Comparison of ENCODE assay signal across 11 mouse cellular contexts in genomic region chr6:13248317-13248969, GRCm38 (mm10). TPM values are rescaled to one million over a fixed set of nuclear protein-coding genes. Genes with fewer than 3 reads are reported as not detected.
DNase-seq lines count a peak whose midpoint lies in the region; ATAC-seq lines count a peak whose summit lies in the region.
"Had no signal": no experiment of that assay in that cellular context is flagged by ENCODE, and none has a peak within 500 bp of the region (broad histone marks: within the 10 kb centered on the region; RNA-seq: fewer than 3 reads in every experiment).

No protein-coding gene starts in this region.

- H3K27me3 ChIP-seq in kidney, embryonic 16.5 days (ENCODE audit: insufficient read depth, low read length) = no peaks in the 10 kb centered on the region
- H3K27me3 ChIP-seq: liver, embryonic 15.5 days had no signal

- H3K4me2 ChIP-seq in kidney, embryonic 16.5 days (replicated peaks; ENCODE audit: low read depth, low read length) = no peak overlapping the region
- H3K4me2 ChIP-seq: liver, embryonic 15.5 days had no signal

- H3K4me3 ChIP-seq in kidney, embryonic 16.5 days (ENCODE audit: low read length) = no peak overlapping the region
- H3K4me3 ChIP-seq: liver, embryonic 15.5 days had no signal

- ATAC-seq in kidney, embryonic 16.5 days (ENCODE audit: low FRiP score, low TSS enrichment) = peak; percentile 15; the same call in 1 of the 2 replicates
- ATAC-seq in CD4-positive, CD25-positive, alpha-beta regulatory T cell, adult 4 months = peak; percentile 56
- peak; percentile 19 for ATAC-seq in activated CD4-positive, CD25-positive, alpha-beta regulatory T cell, adult 4 months
- ATAC-seq in erythroblast, adult 5-6 weeks (replicated peaks; ENCODE audit: low FRiP score, poor library complexity, severe bottlenecking) = no peak
- ATAC-seq: hindbrain, embryonic 16.5 days had no signal

- no peaks in the 10 kb centered on the region for H3K9me3 ChIP-seq in kidney, embryonic 16.5 days (ENCODE audit: low read length)
- H3K9me3 ChIP-seq: liver, embryonic 15.5 days had no signal

- no peak overlapping the region for H3K9ac ChIP-seq in kidney, embryonic 16.5 days (replicated peaks; ENCODE audit: low read length)
- H3K9ac ChIP-seq: liver, embryonic 15.5 days had no signal

- H3K27ac ChIP-seq in kidney, embryonic 16.5 days (ENCODE audit: low read length) = no peak overlapping the region
- H3K27ac ChIP-seq: liver, embryonic 15.5 days had no signal

- H3K4me1 ChIP-seq in kidney, embryonic 16.5 days (ENCODE audit: insufficient read depth, low read length) = no peaks in the 10 kb centered on the region
- H3K4me1 ChIP-seq: liver, embryonic 15.5 days had no signal

- 65% methylated on average over 4 of the region's 4 CpGs for WGBS in kidney, embryonic 16.5 days

- H3K36me3 ChIP-seq in kidney, embryonic 16.5 days (ENCODE audit: insufficient read depth, low read length) = no peaks in the 10 kb centered on the region
- H3K36me3 ChIP-seq: liver, embryonic 15.5 days had no signal

- no peak for DNase-seq in kidney, postnatal 25 days
- DNase-seq in hindlimb bud, embryonic 11.5 days (ENCODE audit: extremely low spot score, low read depth, low spot score) = peak; percentile 3
- DNase-seq in gastrocnemius, adult 8-10 months (ENCODE audit: low spot score in 2 of 2) = no peak
- no peak for DNase-seq in thymus, postnatal 10 days (ENCODE audit: low spot score in 2 of 2)

RNA-seq across cellular contexts. Expression of gene Vwde, which starts 23.7 kb away (rescaled TPM):
- polyA plus RNA-seq in kidney, embryonic 16.5 days (2015; fragmentation: Nextera tagmentation; extraction: Ambion mirVana) = not detected in 2 replicates
- under 1 TPM in 1 of 2 experiments, not detected in 1; 0.24 TPM for polyA plus RNA-seq in CD4-positive, CD25-positive, alpha-beta regulatory T cell, adult 4 months (2017; shearing (Covaris generic))
- polyA plus RNA-seq in activated CD4-positive, CD25-positive, alpha-beta regulatory T cell, adult 4 months (2017; shearing (Covaris generic)) = under 1 TPM in 1 of 2 experiments, not detected in 1; 0.08 TPM
- not detected in 2 replicates for total RNA-seq in erythroblast, adult 5-6 weeks (2015; ENCODE audit: low replicate concordance)
- not detected in 2 replicates for total RNA-seq in erythroblast, adult 5-6 weeks (2017; ENCODE audit: low replicate concordance)
- total RNA-seq in gastrocnemius, adult 8-10 months (2022) = not detected
- total RNA-seq: adrenal gland, adult 2 months had no signal
- polyA plus RNA-seq: adrenal gland, adult 2 months; liver, embryonic 15.5 days had no signal
